Mouse (Mus musculus): ENCODE results near the gene Tssc4.

- TF ChIP-seq CTCF (IDR thresholded peaks at IDR 0.05) (no peak), POLR2A (IDR thresholded peaks at IDR 0.05; ENCODE audit: insufficient read depth, low read depth, low read length) (no peak), EP300 (IDR thresholded peaks at IDR 0.05; ENCODE audit: insufficient read depth, low read depth, low read length) (no peak)
These were observed 1.6 kb upstream of the Tssc4 start for GRCm38 (mm10) chr7:143067469-143067868.

Measured in heart, adult 2 months (tissue).